Mouse (Mus musculus) WW6 (cell line): ENCODE data around the gene Gramd1b.
A peak's percentile ranks its signal among the peaks of the same experiment; 100 is the strongest.

Experiments
- DNase-seq: peaks from one replicate; pipeline ENCODE4 v3.0.0-alpha.2; 2013; ENCODE audit warnings: low read depth, low spot score

Gene Gramd1b

DNA sequence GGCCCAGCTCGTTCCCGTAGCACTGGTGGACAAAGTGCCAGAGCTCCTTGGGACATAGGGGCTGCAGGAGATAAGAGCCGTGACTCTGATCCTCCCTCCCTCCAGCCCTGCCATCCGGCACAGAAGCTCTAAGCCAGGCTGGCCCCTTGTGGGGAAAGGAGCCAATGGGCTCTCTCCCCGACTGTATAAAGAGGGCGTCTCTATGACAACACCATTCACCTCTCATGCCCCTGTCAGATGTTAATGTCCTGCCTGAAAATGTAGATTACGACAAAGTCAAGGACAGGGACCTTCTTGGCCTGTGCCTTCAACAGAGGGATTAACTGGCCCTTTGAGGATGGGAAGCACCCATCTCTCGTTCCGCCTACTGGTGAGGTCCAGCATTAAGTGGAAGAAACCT, 219.4 kb downstream of the Gramd1b start:
- DNase-seq = no peak

DNA sequence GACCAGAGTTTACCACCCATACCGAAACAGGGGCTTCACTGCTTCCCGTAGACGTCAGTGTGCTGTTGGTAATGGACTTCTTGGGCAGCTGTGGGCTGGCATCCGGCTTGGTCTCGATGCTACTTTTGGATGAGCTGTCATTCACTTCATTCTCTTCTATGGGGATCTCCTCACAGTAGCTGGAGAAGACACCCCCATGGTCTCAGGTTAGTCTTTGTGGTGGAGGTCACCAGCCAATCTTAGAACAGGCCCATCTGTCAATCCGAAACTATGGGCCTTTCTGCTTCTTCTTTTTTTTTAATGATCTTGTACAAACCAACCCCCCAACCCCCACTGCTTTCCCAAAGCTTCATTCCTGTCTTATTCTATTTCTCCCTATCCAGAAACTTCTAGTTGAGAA, 221.3 kb downstream of the Gramd1b start:
- DNase-seq = no peak

DNA sequence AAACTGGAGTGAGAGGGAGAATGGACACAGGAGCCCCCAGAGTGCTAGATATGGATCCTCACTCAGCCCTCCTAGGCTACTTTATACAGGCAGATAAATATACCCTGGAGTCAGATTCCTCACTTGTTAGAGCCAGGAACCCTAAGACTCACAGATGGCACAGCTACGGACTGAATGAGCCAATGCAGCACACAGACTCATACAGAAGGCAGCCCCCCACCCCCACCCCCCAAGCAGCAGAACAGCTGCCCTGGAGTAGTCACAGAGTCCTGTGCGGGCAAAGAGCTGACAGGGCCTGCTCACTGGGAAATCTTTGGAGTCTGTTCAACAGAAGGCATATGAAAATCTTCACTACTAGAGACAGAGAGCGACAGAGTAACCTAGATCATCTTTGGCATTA, 223.9 kb downstream of the Gramd1b start:
- DNase-seq = no peak

DNA sequence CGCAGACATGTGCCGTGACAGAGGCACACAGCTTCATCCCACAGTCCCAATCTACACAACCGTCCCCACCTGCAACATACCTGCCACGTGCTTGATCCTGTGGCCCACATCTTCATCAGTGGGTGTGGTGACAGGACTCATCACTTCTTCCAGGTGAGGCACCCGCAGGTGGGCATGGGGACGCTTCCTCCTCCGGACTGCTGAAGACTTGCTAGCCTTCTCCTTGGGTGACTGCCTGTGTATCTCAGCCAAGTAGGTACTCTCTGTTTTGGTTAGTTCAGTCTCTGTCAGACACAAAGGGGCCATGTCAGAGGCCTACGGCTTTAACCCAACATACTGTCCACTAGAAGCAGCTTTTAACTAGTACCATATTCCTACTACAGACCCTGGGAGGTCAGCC, 226.9 kb downstream of the Gramd1b start:
- no peak for DNase-seq

DNA sequence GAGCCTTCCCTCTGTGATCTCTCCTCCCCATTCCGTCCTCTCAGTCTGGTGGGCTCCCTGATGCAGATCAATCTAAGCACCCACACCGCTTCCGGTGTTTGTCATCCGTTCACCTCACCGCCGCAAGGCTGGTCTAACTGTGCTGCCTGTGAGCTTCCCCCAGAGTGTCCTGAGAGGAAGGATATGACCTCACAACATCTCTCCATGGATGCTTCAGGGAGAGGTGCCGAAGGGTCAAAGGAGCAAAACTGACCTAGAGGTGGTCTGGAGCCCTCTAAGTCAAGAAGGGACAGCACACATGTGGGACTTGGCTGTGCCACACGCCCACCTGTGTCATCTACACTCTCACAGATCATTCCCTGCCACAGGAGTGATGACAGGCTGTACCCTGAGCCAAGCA, 228.8 kb downstream of the Gramd1b start:
- DNase-seq = no peak

DNA sequence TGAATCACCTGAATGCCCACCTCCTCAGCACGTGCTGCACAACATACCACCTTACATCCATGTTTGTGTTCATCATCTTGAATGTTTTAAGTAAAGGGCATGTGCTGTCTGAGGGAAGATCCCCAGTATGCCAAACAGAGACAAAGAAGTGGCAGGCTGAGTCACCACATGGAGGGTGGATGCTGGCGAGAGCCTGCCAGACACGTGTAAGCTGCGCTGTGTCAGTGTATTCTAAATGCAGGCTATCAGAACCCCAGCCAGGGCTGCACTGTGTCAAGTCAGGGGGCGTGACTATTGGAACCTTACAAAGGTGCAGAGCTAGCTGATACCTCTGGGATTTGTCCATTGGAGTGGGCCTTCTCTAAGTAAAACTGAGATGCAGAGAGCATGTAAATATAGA, 229.7 kb downstream of the Gramd1b start:
- DNase-seq = no peak

DNA sequence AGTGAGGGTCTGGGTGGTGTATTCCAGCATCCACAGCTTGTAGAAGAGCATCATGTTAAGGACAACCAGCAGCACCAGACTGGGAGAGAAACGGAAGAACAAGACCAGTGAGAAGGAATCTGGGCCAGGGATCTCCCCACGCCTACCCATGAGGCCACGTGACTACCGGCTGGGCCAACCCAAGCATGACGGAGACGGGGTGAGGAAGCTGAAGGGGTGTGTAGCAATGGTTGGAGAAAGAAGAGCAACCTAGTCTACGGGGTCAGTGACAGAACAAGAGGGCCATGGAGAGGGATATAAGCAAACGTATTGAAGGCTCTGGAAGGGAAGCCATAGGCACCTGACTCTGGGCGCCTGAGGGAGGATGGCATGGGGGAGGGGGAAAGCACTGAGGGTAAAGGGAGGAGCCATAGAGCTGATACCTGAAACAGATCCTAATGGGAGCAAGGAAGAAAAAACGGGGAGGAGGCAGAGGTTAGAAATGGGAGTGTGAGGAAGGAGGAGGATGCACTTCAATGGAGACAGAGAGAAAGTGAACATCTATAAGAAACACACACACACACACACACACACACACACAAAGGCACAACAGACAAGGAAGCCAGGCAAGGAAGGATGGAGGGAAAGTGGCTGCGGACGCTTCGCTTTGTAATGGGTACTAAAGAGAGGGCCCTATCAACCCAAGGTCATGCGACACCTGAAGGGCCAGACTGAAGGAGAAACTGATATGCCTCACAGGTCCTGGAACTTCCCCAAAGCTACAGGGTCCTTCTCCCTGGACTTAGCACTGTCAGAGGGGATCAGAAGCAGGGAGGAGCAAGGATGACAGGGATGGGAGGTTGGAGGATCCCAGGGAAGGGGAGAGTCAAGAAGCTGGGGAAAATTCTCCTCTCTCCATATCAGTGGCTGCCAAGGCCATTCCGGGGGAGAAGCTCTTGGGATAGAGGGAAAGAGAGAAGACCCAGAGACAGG, 230.9 kb downstream of the Gramd1b start:
- no peak for DNase-seq

DNA sequence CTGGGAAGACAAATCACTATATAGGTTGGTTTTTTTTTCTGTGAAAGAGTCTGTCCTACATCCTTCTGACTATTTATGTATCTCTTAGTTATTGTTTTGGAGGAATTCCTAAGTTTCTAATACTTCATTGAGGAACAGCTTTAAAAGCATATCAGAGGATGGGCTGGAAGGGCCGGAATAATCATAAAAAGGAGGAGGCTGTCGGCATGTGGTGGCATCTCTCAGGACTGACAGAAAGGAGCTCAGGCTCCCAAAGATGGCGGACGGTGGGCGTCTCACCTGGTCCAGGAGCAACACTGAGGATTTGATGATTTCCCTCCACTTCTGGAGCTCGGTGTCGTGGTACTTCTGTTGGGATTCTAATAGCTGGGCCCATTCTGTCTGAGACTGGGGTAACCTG, 231.9 kb downstream of the Gramd1b start:
- no peak for DNase-seq

DNA sequence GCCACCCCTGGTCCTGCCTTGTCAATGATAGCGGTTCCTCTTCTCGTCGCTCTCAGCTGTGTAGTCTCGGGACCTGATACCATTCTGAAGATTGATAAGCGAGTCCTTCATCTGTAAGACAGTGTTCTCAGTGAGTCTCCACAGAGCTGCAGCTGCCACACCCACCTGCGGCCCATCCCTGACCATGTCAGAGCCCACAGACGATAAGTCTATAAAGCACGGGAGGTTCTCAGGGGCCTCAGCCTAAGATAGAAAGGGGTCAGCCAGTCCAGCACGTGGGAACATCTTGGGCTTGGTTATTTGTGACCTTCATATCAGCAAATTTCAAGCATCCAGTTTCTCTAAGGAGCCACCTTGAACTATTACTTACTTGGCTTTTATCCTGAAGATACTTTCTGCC, 233.2 kb downstream of the Gramd1b start:
- DNase-seq = no peak

DNA sequence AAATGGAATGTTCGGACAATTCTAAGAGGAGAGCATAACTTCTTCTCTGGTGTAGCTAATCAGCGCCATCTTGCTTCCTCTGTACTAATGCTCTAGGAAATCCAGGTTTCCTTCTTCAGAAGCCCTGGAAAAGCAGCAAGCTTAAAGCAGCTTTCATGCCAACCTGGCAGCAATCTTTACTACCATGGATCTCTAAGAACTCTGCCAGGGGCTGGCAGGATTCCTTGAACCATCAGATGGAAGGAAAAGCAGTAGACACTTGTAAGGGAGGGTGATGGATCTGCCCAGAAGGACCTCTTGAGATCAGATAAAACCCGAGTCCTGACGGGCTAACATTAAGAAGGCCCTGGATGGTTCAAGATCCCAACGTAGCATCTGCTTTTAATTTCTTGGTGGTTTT, 234.9 kb downstream of the Gramd1b start:
- DNase-seq = no peak

DNA sequence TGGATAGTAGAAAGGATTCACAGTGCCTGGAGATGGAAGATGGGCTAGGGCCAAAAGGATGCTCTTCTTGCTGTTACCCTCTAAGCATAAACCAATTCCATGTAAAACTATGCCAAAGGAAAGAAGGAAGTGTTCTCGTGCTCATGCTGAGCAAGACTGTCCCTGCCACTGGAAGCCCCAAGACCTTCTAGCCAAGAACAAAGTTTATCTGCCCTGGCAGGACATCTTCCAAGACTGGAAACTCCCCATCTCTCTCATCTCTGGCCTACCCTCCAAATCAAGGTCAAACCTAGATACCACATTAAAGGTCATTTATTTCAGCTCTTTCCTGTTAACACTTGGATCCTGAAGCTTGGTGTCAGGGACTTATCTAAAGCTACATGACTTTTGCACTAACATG, 236.3 kb downstream of the Gramd1b start:
- DNase-seq = no peak

DNA sequence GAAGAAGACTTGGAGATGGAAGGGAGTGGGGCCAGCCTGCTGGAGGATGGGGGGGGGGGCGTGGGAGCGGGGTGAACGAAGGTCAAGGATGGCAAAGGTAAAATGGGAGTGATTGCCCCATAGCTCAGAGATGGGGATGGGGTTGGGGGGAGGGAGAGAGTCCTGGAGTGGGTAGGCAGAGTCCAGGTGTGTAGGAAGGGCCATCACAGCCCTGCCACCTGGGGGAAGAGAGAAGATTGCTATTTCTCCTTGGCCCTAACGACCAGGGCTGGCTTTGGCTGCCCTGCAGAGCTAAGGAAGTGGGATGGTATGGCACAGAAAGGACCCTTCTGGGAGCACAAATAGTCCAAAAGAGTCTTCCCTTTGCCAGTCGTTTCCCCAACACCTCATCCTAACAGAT, 237.0 kb downstream of the Gramd1b start:
- no peak for DNase-seq

DNA sequence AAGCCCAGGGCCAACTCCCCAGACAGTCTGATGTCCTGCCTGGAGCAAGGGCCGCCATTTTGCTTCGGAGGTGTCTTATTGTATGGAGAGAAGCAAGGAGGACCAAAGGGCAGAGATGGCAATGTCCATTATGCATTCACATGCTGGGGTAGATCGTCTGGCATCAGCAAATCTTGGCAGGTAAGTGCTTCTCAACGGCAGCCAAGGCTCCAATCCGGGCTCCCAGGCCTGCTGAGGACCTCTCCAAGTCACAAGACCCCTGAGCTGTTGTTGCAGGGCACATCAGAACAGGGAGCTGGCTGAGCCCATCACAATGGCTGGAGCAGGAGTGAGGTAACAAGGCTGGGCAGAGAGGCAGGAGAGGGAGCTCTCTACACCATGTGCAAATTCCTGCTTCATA, 237.4 kb downstream of the Gramd1b start:
- DNase-seq = no peak

DNA sequence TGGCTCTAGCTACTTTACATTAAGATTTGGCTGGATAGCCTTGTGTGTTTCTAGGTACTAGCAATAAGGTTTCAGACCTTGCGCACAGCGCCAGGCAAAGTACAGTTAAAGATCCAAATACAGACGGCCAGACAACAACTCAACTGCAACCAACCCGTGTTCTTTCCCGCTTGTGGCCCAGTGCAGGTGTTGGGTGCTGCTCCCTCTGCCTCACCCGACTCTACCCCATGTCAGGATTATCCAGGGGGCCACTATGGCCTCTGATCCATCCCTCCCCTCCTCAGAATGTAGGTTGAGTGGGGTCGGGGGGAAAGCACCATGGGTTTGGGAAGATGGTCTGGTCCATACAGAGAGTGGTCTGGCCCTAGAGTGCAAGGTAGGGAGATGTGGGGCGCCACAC, 237.9 kb downstream of the Gramd1b start:
- DNase-seq = no peak

DNA sequence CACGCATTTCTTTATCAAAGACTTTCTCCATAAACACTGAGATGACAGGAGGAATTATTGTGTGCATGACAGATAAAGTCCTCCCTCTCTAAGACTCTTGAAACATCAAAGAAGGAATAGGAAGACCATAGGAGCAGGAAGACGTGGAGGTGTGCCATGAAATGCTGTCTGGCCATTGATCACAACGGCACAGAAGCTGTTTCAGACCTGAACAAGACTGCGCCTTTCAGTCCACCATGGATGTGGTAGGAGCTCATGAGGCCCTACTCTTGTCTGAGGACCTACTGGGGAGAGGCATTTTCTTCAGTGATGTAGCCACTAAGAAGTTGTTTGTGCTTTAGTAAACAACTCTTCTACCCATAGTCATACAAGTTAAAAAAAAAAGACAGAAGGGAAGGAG, 238.7 kb downstream of the Gramd1b start:
- DNase-seq = no peak

DNA sequence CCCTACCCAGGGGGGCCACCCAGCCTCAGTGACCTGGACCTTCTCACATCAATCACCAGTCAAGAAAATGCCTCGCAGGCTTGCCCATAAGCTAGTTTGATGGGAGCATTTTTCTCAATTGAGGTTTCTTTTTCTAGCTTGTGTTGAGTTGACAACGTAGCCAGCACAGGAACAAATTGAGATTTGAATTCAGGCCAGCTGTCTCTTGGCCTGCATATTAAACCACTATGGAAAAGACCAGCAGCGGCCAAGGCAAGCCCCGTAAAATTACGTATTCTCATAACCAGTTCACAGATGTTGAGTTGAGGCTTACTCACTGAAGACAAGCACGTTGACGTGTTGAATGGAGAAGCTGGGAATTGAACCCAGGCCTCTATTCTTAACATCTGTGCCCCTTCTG, 248.2 kb downstream of the Gramd1b start:
- DNase-seq = no peak

DNA sequence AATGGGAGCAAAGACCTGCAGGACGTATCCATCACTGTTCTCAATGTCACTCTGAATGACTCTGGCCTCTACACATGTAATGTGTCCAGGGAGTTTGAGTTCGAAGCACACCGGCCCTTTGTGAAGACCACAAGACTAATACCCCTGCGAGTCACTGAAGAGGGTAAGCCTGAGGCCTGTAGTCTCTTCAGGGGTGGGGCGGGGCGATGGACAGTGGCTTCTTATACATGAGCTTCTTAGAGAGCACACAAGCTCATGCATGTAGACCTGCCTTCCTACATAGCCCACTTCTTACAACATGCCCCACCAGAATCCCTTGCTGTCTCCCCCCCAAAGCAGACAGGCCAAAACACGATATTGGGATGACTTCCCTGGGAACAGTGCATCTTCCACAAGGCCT, 251.7 kb downstream of the Gramd1b start:
- DNase-seq = no peak

DNA sequence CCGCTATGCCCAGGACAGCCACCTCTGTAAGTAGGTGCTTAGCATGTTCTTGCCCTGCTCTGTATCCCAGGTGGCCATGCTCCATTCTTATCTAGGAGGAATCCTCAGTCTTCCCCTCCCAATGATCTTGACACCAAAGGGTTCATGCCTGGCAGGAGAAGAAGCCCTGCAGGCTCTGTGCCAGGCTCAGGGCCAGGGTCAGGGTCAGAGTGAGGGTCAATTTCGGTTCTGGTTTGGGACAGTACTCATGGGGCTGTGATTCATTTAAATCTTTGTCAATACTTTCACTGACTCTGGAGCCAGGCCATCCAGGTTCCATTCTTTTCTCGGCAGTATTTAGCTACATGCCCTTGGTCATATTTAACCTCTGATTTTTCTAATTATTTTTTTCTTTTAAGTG, 253.5 kb downstream of the Gramd1b start:
- DNase-seq = no peak

DNA sequence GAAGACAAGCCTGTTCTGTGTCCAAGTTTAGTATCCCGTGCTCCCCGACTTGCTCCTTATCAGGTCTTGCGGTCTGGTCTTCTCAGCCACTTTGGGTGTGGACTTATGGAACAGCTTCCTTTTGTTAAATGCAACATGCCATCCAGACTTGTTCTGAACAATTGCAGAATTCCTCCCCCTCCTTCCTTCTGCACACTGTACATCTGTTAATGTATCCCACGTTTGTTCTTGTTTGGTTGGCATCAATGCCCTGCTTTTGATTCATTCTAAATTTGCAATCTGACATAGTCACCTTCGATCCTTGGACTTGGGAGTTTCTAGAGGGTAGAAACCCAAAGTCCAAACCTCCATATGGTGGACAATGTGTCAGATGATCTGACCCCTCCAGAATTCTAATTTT, 255.3 kb downstream of the Gramd1b start:
- DNase-seq = no peak

DNA sequence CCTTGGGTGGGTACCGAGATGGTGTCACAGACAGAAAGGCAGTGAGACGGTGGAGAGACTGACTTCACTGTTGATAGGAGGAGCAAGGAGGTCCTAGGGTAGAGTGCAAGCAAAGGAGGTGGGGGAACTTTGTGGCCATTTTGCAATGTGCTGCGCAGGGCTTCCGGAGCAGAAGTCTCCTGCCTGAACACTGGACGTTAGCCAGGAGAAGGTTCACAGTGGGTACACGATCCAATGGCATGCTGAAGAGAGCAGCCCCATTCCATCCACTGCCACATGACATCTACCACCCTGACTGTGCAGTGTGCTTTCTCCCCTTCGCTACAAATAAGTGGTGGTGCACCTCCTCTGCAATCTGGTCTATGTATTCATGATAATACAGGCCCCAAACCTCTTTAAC, 258.4 kb downstream of the Gramd1b start:
- DNase-seq = no peak

DNA sequence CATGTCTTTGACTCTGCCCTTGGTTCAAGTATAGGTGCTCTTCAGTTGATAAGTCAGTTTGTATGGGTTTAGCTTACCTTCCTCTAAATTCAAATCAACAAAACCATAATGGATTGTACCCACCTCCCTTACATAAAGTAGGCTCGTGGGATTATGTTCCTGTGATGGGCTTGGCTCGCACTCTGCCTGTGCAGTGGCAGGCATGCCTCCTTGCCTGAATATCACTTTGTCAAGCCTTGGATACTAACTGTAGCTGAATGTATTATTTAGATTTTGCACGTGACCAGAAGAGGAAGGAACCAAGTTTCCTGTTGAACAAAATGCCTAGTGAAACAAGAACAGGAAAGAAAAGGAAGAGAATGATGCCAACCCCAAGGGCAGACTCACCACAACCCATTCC, 260.1 kb downstream of the Gramd1b start:
- DNase-seq = no peak

DNA sequence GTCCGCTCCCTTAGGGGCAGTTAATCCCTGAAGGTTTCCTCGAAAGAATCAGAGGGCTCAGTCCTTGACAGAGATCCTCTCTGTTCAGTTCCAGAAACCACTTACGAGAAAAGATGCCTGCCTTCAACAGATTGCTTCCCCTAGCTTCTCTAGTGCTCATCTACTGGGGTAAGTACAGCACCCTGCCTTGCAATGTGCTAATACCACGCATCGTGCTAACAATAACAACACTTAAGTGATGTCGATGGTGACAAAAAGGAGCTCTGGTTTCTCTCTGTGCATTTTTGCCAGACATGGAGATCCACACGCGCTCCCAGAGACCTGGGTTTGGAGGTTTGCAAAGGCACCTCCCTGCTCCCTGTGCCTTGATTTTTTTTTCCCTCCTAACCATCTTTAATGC, 261.3 kb downstream of the Gramd1b start:
- DNase-seq = no peak

DNA sequence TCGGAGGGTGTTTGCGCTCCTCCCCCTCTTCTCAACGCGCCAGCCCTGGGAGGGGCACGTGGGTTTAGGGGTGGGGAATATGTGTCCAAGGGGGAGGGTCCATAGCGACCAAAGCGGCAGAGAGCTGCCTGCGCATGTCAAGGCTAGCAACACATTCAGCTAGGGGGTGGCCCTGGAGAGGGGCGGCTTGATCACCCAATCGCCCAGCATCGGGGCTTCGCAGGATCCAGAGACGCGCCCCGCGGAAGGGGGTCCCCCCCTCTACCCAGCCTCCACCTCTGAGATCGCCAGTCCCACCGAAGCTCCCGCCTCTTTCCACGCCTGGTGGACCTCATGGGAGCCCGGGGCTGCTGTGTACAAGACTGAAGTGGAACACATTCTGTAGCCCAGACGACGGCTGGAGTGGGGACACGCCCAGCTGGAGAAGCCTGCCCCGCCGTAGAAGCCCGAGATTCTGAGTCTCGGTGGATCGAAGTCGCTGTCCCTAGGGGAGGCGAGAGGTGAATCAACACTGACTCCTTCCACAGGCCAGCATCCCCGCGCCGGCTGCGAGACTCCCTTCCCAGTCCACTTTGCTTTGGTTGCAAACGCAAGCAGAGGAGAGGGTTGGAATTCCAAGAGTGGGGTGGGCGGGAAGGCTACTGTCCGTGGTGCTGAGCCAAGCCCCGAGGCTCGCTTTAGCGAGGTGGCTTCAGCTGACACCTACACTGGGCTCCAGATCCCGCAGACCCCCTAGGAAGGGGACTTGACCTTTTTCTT, 261.9 kb downstream of the Gramd1b start, which contains the start of gene Scn3b:
Gene Scn3b, plus strand, starts transcription at position 115 of the 759 bp plus-strand sequence.
- DNase-seq = peak; percentile 54
